Mouse (Mus musculus): ENCODE measurements around the gene Sdk2. TPM values are rescaled to one million over a fixed set of nuclear protein-coding genes. Genes with fewer than 3 reads are reported as not detected.

Sdk2 gene
- polyA plus RNA-seq, 1 experiment from 2014 or later = 2.2 TPM

DNA sequence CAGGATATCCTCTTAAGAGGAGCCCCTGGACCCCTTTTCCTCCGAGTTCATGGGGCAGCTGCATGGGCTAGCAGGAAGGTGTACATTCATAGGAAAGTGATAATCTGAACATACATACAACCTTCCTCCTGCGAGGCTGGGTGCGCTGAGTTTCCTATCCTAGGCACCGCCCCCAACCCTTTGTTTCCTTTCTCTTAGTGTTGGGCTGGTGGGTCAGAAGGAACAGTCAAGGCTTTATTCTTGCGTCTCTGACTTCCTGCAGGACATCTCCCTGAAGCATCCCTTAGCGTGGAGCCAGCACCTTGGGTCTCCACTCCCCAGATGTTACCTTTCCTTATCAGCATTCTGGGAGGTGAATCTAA, 287.2 kb downstream of the Sdk2 start:
- Histone ChIP-seq H3K27ac (ENCODE audit: low read length) (no peak overlapping the region), H3K9ac (replicated peaks; ENCODE audit: low read depth, low read length) (no peak overlapping the region), H3K4me2 (ENCODE audit: low read length) (no peak overlapping the region), H3K9me3 (ENCODE audit: control insufficient read depth, low read length) (no peaks in the 10 kb centered on the region), H3K4me1 (replicated peaks; ENCODE audit: control insufficient read depth, insufficient read depth, low read length) (peaks cover 25% of the 10 kb centered on the region), H3K4me3 (replicated peaks; ENCODE audit: low read length) (no peak overlapping the region), H3K36me3 (ENCODE audit: control insufficient read depth, insufficient read depth) (no peaks in the 10 kb centered on the region), H3K27me3 (replicated peaks; ENCODE audit: control insufficient read depth, insufficient read depth, low read length) (no peaks in the 10 kb centered on the region)
- 18% methylated on average over 6 of the region's 6 CpGs for WGBS
- ATAC-seq = no peak

DNA sequence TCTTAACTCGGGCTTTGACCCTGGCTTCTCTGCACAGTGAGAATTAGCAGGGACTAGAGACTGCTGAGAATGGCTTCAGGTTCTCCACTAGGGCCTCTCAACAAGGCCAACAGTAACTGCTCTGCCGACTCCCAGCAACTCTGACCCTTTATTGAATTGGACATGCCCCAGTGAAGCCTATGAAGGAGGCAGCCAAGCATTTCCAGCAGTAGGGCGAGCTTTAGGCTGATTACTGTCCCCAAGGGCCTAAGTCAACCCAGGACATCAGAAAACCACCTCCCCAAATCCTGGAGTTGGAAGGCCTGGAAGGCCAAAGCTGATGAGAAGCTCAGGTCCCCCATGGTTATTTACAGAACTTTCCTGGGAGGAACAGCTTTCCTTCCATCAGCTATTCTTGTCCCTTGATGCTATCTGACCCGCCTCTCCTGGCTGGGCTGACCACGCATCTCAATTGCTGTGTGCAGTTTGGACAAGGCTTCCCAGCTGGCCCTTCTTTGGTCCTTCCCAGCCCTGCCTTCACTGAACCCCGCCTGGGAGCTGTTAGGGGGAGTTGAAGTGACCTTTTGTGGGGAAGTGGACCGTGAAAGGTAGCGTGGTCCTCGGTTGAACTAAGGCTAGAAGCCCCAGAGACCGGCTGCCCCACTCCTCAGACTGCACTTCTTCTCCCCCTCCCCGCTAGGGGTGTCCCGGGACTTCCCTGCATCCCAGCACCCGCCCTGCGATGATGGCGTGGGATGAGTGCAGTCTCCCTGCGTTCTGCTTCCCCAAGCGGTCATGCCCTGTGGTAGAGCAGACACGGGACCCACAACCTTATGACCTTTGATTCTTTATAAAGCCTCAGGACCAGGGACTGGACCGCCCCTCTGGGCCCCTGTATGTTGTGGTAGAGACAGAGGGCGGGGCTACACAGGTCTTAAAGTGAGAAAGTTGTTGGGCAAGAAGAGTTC, 287.8 kb downstream of the Sdk2 start:
- no peak for ATAC-seq
- Histone ChIP-seq H3K27ac (ENCODE audit: low read length) (no peak overlapping the region), H3K9me3 (ENCODE audit: control insufficient read depth, low read length) (no peaks in the 10 kb centered on the region), H3K4me1 (replicated peaks; ENCODE audit: control insufficient read depth, insufficient read depth, low read length) (peaks cover 21% of the 10 kb centered on the region), H3K36me3 (ENCODE audit: control insufficient read depth, insufficient read depth) (no peaks in the 10 kb centered on the region), H3K27me3 (replicated peaks; ENCODE audit: control insufficient read depth, insufficient read depth, low read length) (no peaks in the 10 kb centered on the region), H3K4me3 (replicated peaks; ENCODE audit: low read length) (no peak overlapping the region), H3K9ac (replicated peaks; ENCODE audit: low read depth, low read length) (no peak overlapping the region), H3K4me2 (ENCODE audit: low read length) (no peak overlapping the region)
- 24% methylated on average over 20 of the region's 20 CpGs for WGBS

DNA sequence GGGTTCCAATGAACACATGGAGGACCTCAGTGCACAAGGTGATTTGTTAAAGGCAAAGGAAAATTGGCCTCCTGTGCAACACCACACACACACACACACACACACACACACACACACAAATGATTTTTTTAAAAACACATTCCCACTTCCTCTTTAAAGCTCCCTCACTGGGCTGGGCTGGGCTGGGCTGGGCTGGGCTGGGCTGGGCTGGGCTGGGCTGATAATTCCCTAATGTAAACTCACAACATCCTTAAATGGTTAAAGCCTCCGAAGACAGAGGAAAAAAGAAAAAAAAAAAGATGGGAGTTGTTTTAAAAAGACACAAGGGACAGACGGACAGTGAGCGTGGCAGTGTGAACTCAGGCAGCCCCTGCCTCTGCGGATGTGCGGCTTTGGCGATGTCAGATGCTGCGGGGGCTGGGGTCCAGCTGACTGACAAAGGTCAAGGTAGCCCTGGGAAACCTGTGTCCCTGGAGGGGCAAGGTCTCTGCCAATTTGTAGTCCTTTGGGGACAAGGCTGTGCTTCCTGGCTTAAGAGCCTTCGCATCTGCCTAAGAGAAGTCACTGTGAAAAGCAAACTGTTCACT, 288.9 kb downstream of the Sdk2 start:
- WGBS = 83% methylated on average over 8 of the region's 8 CpGs

DNA sequence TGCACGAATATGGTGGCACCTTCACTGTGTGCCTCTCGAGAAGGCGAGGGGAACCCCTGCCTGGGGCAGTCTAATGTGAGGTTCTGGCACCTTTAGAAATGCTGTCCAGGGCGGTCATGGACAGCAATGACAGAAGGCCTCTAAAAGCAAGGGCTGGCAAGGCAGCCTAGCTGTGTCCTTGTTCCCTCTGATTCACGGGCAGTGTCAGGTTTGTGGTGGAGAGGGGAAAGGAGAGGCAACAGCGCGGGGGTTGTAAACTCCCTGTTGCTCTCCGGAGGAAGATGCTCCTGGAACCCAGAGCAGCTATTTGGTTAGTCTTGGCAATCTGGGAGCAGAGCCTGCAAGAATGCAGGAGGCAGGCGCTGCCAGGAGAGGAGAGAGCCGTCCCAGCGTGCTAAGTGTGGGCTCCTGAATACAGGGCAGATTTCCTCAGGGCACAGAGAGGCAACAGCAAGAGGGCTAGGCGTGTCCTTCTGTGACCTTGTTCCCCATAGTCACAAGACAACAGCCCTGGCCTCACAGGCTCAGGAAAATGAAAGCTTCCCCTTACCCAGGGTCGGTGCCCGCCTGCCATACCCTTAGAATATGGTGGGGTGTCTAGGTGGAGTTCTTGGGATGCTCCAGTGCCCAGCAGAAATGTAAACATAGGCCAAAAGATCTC, 289.9 kb downstream of the Sdk2 start:
- no peaks in the 10 kb centered on the region for H3K9me3 ChIP-seq (ENCODE audit: control insufficient read depth, low read length)
- ATAC-seq = no peak

More for the DNA sequence above, 288.9 kb downstream of the Sdk2 start:
- Histone ChIP-seq H3K4me3 (replicated peaks; ENCODE audit: low read length) (no peak overlapping the region), H3K4me1 (replicated peaks; ENCODE audit: control insufficient read depth, insufficient read depth, low read length) (peaks cover 21% of the 10 kb centered on the region), H3K9ac (replicated peaks; ENCODE audit: low read depth, low read length) (no peak overlapping the region), H3K27ac (ENCODE audit: low read length) (no peak overlapping the region), H3K36me3 (ENCODE audit: control insufficient read depth, insufficient read depth) (no peaks in the 10 kb centered on the region), H3K27me3 (replicated peaks; ENCODE audit: control insufficient read depth, insufficient read depth, low read length) (no peaks in the 10 kb centered on the region), H3K9me3 (ENCODE audit: control insufficient read depth, low read length) (no peaks in the 10 kb centered on the region), H3K4me2 (ENCODE audit: low read length) (no peak overlapping the region)
- no peak for ATAC-seq

DNA sequence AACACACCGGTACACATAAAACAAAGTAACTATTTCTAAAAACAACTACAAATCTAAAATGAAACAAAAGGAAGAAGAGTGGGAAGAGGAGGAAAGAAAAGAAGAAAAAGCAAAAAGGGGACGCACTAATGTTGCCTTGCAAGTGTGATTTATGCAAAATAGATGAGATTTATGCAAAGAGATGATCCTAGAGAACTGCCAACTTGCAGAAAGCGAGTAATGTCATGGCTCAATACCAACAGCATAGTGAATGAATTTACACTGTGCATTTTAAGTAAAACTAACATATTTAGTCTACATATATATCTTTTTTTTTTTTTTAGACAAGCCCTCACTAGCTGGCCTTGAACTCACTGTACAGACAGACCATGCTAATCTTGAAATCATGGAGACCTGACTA, 292.1 kb downstream of the Sdk2 start:
- 63% methylated on average over 3 of the region's 3 CpGs for WGBS
- Histone ChIP-seq H3K9ac (replicated peaks; ENCODE audit: low read depth, low read length) (no peak overlapping the region), H3K4me3 (replicated peaks; ENCODE audit: low read length) (no peak overlapping the region), H3K4me1 (replicated peaks; ENCODE audit: control insufficient read depth, insufficient read depth, low read length) (peaks cover 15% of the 10 kb centered on the region), H3K27me3 (replicated peaks; ENCODE audit: control insufficient read depth, insufficient read depth, low read length) (no peaks in the 10 kb centered on the region), H3K9me3 (ENCODE audit: control insufficient read depth, low read length) (no peaks in the 10 kb centered on the region), H3K27ac (ENCODE audit: low read length) (peak overlapping the region; percentile 61), H3K4me2 (ENCODE audit: low read length) (no peak overlapping the region), H3K36me3 (ENCODE audit: control insufficient read depth, insufficient read depth) (no peaks in the 10 kb centered on the region)
- ATAC-seq = peak; percentile 54; the same call in 1 of the 2 replicates

More for the DNA sequence above, 289.9 kb downstream of the Sdk2 start:
- WGBS = 66% methylated on average over 14 of the region's 14 CpGs
- Histone ChIP-seq H3K27me3 (replicated peaks; ENCODE audit: control insufficient read depth, insufficient read depth, low read length) (no peaks in the 10 kb centered on the region), H3K4me1 (replicated peaks; ENCODE audit: control insufficient read depth, insufficient read depth, low read length) (peaks cover 16% of the 10 kb centered on the region), H3K36me3 (ENCODE audit: control insufficient read depth, insufficient read depth) (no peaks in the 10 kb centered on the region), H3K4me3 (replicated peaks; ENCODE audit: low read length) (no peak overlapping the region), H3K9ac (replicated peaks; ENCODE audit: low read depth, low read length) (no peak overlapping the region), H3K4me2 (ENCODE audit: low read length) (no peak overlapping the region), H3K27ac (ENCODE audit: low read length) (no peak overlapping the region)

DNA sequence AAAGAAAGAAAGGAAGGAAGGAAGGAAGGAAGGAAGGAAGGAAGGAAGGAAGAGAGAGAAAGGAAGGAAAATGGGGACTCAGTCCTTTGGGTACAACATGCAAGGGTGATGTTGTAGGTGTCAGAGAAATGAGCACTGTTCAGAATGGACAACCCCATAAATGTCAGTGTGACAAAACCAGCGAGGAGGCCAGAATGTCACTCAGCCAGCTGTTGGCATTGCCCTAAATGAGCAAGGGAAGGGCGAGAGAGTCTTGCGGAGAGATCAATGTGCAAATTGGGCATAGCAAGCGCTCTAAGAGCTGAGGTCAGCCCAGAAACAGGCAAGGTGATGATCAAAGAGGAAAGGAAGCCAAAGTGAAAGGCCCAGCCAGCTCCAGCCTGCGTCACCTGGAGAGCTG, 293.7 kb downstream of the Sdk2 start:
- Histone ChIP-seq H3K4me3 (replicated peaks; ENCODE audit: low read length) (no peak overlapping the region), H3K27me3 (replicated peaks; ENCODE audit: control insufficient read depth, insufficient read depth, low read length) (no peaks in the 10 kb centered on the region), H3K9me3 (ENCODE audit: control insufficient read depth, low read length) (no peaks in the 10 kb centered on the region), H3K4me1 (replicated peaks; ENCODE audit: control insufficient read depth, insufficient read depth, low read length) (peaks cover 15% of the 10 kb centered on the region), H3K9ac (replicated peaks; ENCODE audit: low read depth, low read length) (no peak overlapping the region), H3K27ac (ENCODE audit: low read length) (no peak overlapping the region), H3K4me2 (ENCODE audit: low read length) (no peak overlapping the region), H3K36me3 (ENCODE audit: control insufficient read depth, insufficient read depth) (no peaks in the 10 kb centered on the region)
- WGBS = 86% methylated on average over 5 of the region's 5 CpGs
- ATAC-seq = no peak

DNA sequence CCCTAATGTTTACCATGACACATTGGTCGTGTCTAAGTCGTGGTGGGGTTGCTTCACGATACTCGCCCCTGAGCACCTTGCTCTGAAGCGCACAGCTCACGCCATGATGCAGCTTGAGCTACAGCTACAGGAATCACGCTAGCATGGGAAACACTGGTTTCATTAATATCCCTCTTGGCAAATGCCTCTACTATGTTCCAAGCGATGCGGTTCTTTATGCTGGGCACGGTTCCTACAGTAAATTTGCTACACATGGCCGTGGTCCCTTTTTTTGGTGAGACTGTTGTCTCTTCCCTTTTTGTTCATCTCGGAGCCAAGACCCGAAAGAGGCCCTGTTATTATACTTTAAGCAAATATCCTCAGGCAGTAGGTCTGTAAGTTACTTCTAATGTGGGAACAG, 295.7 kb downstream of the Sdk2 start:
- no peak overlapping the region for H3K4me3 ChIP-seq (replicated peaks; ENCODE audit: low read length)
- peaks cover 15% of the 10 kb centered on the region for H3K4me1 ChIP-seq (replicated peaks; ENCODE audit: control insufficient read depth, insufficient read depth, low read length)
- ATAC-seq = no peak
- H3K4me2 ChIP-seq (ENCODE audit: low read length) = no peak overlapping the region
- no peak overlapping the region for H3K9ac ChIP-seq (replicated peaks; ENCODE audit: low read depth, low read length)
- H3K27ac ChIP-seq (ENCODE audit: low read length) = no peak overlapping the region
- no peaks in the 10 kb centered on the region for H3K36me3 ChIP-seq (ENCODE audit: control insufficient read depth, insufficient read depth)
- no peaks in the 10 kb centered on the region for H3K27me3 ChIP-seq (replicated peaks; ENCODE audit: control insufficient read depth, insufficient read depth, low read length)
- 78% methylated on average over 13 of the region's 13 CpGs for WGBS
- H3K9me3 ChIP-seq (ENCODE audit: control insufficient read depth, low read length) = no peaks in the 10 kb centered on the region

DNA sequence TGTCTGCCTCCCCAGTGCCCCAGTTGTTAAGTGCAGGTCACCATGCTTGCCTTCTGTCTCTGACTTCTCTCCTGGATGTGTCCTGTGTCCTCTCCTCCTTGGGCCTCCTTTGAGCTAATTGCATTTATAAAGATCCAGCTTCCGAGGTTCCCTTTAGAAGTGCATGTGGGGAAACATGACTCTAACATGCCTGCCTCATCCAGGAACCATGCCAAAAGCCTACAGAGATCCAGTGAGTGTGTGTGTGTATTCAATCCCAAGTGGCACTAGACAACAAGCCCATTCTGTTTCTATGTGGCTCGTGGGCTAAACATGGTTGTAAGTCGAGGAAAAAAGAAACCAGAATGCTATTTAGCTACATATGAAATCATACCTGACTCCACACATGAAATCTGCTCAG, 298.5 kb downstream of the Sdk2 start:
- H3K27me3 ChIP-seq (replicated peaks; ENCODE audit: control insufficient read depth, insufficient read depth, low read length) = no peaks in the 10 kb centered on the region
- no peaks in the 10 kb centered on the region for H3K36me3 ChIP-seq (ENCODE audit: control insufficient read depth, insufficient read depth)
- H3K9me3 ChIP-seq (ENCODE audit: control insufficient read depth, low read length) = no peaks in the 10 kb centered on the region
- no peak overlapping the region for H3K4me3 ChIP-seq (replicated peaks; ENCODE audit: low read length)
- 39% methylated on average over 3 of the region's 3 CpGs for WGBS
- ATAC-seq = no peak
- no peak overlapping the region for H3K4me2 ChIP-seq (ENCODE audit: low read length)
- peaks cover 11% of the 10 kb centered on the region; the same call in 1 of the 2 replicates for H3K4me1 ChIP-seq (replicated peaks; ENCODE audit: control insufficient read depth, insufficient read depth, low read length)
- no peak overlapping the region for H3K9ac ChIP-seq (replicated peaks; ENCODE audit: low read depth, low read length)
- no peak overlapping the region for H3K27ac ChIP-seq (ENCODE audit: low read length)

DNA sequence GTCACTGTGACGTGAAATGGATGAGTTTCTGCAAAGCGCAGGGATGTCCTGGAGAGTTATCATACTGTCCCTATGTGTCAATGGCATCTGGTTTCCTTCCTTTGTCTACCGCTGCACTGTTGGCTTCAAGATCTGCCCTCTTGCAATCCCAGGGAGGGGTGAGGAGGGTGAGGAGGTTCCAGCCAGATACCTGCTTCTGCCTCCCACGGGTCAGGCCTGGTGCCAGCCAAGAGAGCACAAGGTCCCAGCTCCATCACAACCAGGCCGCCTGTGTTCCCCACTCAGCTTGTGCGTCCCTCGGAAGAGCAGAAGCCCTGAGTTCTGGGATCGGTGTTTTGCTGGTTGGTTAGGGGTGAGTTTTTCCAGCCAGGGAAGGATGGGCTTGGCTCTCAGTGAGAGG, 299.6 kb downstream of the Sdk2 start:
- no peak overlapping the region for H3K4me2 ChIP-seq (ENCODE audit: low read length)
- H3K4me1 ChIP-seq (replicated peaks; ENCODE audit: control insufficient read depth, insufficient read depth, low read length) = peaks cover 11% of the 10 kb centered on the region; the same call in 1 of the 2 replicates
- H3K4me3 ChIP-seq (replicated peaks; ENCODE audit: low read length) = no peak overlapping the region
- WGBS = 75% methylated on average over 8 of the region's 8 CpGs
- no peak for ATAC-seq
- H3K9ac ChIP-seq (replicated peaks; ENCODE audit: low read depth, low read length) = no peak overlapping the region
- no peak overlapping the region for H3K27ac ChIP-seq (ENCODE audit: low read length)
- no peaks in the 10 kb centered on the region for H3K9me3 ChIP-seq (ENCODE audit: control insufficient read depth, low read length)
- H3K36me3 ChIP-seq (ENCODE audit: control insufficient read depth, insufficient read depth) = no peaks in the 10 kb centered on the region
- no peaks in the 10 kb centered on the region for H3K27me3 ChIP-seq (replicated peaks; ENCODE audit: control insufficient read depth, insufficient read depth, low read length)
